Mouse (Mus musculus): ENCODE results near the gene Cdc34. TPM values are rescaled to one million over a fixed set of nuclear protein-coding genes. Genes with fewer than 3 reads are reported as not detected.

The Cdc34 gene
- total RNA-seq, 1 experiment, result 507 TPM

GRCm38 (mm10) chr10:79716988-79717355 is 35.0 kb downstream of the Cdc34 start:
- in situ Hi-C loops (cut with MboI; ENCODE audit: low sequenced_read_pairs in 2 of 2, unreplicated experiment in 2 of 2), result no loop called here
- H3K9me3 ChIP-seq (ENCODE audit: control insufficient read depth, insufficient read depth, low read depth, low read length), result no peaks in the 10 kb centered on the region
- DNase-seq (ENCODE audit: low read depth, low spot score), result no peak
- TF ChIP-seq ZNF384 (IDR thresholded peaks at IDR 0.05; ENCODE audit: low read depth, low read length), result no peak
- no peak for TF ChIP-seq ZC3H11A (IDR thresholded peaks at IDR 0.05; ENCODE audit: borderline replicate concordance, low read depth, low read length)
- no peak for TF ChIP-seq HCFC1 (IDR thresholded peaks at IDR 0.05; ENCODE audit: borderline replicate concordance, insufficient read depth, low read length)
- no peak for TF ChIP-seq CHD2 (IDR thresholded peaks at IDR 0.05; ENCODE audit: low read depth, low read length)
- H3K27ac ChIP-seq (ENCODE audit: insufficient read depth, low read depth, low read length, poor library complexity, severe bottlenecking), result no peak overlapping the region
- H3K4me1 ChIP-seq (ENCODE audit: control insufficient read depth in 2 of 2, insufficient read depth in 2 of 2, low read length in 2 of 2, poor library complexity in 1 of 2), result peaks cover 0 to 6% of the 10 kb centered on the region in 2 experiments; a peak in 1 of 4 replicates
- H3K4me3 ChIP-seq (ENCODE audit: insufficient read depth in 1 of 2, low read depth in 1 of 2, low read length in 2 of 2, poor library complexity in 1 of 2, severe bottlenecking in 1 of 2), result peak overlapping the region; percentile 63 to 79
- H3K9ac ChIP-seq (ENCODE audit: insufficient read depth, low read depth, low read length, poor library complexity, severe bottlenecking), result peak overlapping the region; percentile 68
- H3K36me3 ChIP-seq (ENCODE audit: control insufficient read depth, insufficient read depth, low read length, poor library complexity, severe bottlenecking), result no peaks in the 10 kb centered on the region; the same call in 1 of the 2 replicates

DNA sequence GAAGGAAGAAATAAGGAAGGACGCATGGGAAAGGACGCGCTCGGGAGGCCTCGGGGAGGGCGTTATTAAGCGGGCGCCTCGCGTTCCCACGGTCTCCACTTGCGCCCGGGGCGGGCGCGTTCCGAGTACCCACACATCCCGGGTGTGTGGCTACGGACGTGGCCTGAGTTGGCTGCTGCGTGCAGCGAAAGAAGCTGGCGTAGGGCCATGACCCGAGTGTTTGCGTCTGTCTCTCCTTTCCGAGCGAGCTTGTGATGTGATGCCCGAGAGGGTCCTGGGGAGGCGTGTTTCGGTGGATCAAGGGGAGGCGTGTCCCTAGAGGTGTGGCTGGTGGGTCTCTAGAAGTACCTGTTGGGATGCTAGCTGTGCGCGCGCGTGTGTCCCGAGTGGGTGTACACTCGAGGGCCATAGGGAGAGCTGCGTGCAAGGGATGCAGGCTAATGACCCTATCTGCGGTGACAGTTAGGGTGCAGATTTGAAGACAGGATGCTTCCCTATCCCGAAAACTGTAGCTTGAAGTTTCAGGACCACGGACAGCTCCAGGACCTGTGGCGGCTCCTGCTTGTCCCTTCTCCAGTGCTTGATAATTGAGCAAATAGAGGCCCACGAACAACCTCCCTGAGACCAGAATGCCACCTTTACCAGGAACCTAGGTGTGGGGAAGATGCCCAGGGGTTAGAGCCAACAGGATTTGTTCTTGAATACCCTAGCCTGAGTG is 35.8 kb downstream of the Cdc34 start:
- Histone ChIP-seq H3K9me3 (ENCODE audit: control insufficient read depth, insufficient read depth, low read depth, low read length) (no peaks in the 10 kb centered on the region), H3K4me1 (ENCODE audit: control insufficient read depth in 2 of 2, insufficient read depth in 2 of 2, low read length in 2 of 2, poor library complexity in 1 of 2) (peaks cover 0 to 6% of the 10 kb centered on the region in 2 experiments; a peak in 1 of 4 replicates), H3K4me3 (ENCODE audit: insufficient read depth in 1 of 2, low read depth in 1 of 2, low read length in 2 of 2, poor library complexity in 1 of 2, severe bottlenecking in 1 of 2) (peak overlapping the region; percentile 63 to 79), H3K27ac (ENCODE audit: insufficient read depth, low read depth, low read length, poor library complexity, severe bottlenecking) (no peak overlapping the region), H3K36me3 (ENCODE audit: control insufficient read depth, insufficient read depth, low read length, poor library complexity, severe bottlenecking) (no peaks in the 10 kb centered on the region), H3K9ac (ENCODE audit: insufficient read depth, low read depth, low read length, poor library complexity, severe bottlenecking) (no peak overlapping the region)
- in situ Hi-C loops (cut with MboI; ENCODE audit: low sequenced_read_pairs in 2 of 2, unreplicated experiment in 2 of 2), result no loop called here
- peak; percentile 84 for DNase-seq (ENCODE audit: low read depth, low spot score)
- TF ChIP-seq ZC3H11A (IDR thresholded peaks at IDR 0.05; ENCODE audit: borderline replicate concordance, low read depth, low read length) (no peak), CHD2 (IDR thresholded peaks at IDR 0.05; ENCODE audit: low read depth, low read length) (no peak), MAFK (IDR thresholded peaks at IDR 0.05; ENCODE audit: insufficient read depth, low read depth, low read length) (no peak), ZNF384 (IDR thresholded peaks at IDR 0.05; ENCODE audit: low read depth, low read length) (no peak), HCFC1 (IDR thresholded peaks at IDR 0.05; ENCODE audit: borderline replicate concordance, insufficient read depth, low read length) (no peak)

GRCm38 (mm10) chr10:79721089-79721488 is 39.1 kb downstream of the Cdc34 start:
- no peaks in the 10 kb centered on the region for H3K36me3 ChIP-seq (ENCODE audit: control insufficient read depth, insufficient read depth, low read length, poor library complexity, severe bottlenecking)
- H3K9ac ChIP-seq (ENCODE audit: insufficient read depth, low read depth, low read length, poor library complexity, severe bottlenecking), result no peak overlapping the region
- no peak overlapping the region for H3K4me3 ChIP-seq (ENCODE audit: insufficient read depth in 1 of 2, low read depth in 1 of 2, low read length in 2 of 2, poor library complexity in 1 of 2, severe bottlenecking in 1 of 2)
- H3K4me1 ChIP-seq (ENCODE audit: control insufficient read depth in 2 of 2, insufficient read depth in 2 of 2, low read length in 2 of 2, poor library complexity in 1 of 2), result peaks cover 0 to 8% of the 10 kb centered on the region in 2 experiments; a peak in 1 of 4 replicates
- no peaks in the 10 kb centered on the region for H3K9me3 ChIP-seq (ENCODE audit: control insufficient read depth, insufficient read depth, low read depth, low read length)
- H3K27ac ChIP-seq (ENCODE audit: insufficient read depth, low read depth, low read length, poor library complexity, severe bottlenecking), result no peak overlapping the region
- in situ Hi-C loops (cut with MboI; ENCODE audit: low sequenced_read_pairs in 2 of 2, unreplicated experiment in 2 of 2), result no loop called here
- TF ChIP-seq ZC3H11A (IDR thresholded peaks at IDR 0.05; ENCODE audit: borderline replicate concordance, low read depth, low read length), result no peak
- no peak for TF ChIP-seq HCFC1 (IDR thresholded peaks at IDR 0.05; ENCODE audit: borderline replicate concordance, insufficient read depth, low read length)
- TF ChIP-seq MAFK (IDR thresholded peaks at IDR 0.05; ENCODE audit: insufficient read depth, low read depth, low read length), result no peak
- TF ChIP-seq CHD2 (IDR thresholded peaks at IDR 0.05; ENCODE audit: low read depth, low read length), result no peak
- no peak for TF ChIP-seq ZNF384 (IDR thresholded peaks at IDR 0.05; ENCODE audit: low read depth, low read length)
- DNase-seq (ENCODE audit: low read depth, low spot score), result no peak

- no peak overlapping the region for H3K27ac ChIP-seq (ENCODE audit: insufficient read depth, low read depth, low read length, poor library complexity, severe bottlenecking)
- no peak overlapping the region for H3K4me3 ChIP-seq (ENCODE audit: insufficient read depth in 1 of 2, low read depth in 1 of 2, low read length in 2 of 2, poor library complexity in 1 of 2, severe bottlenecking in 1 of 2)
- H3K9me3 ChIP-seq (ENCODE audit: control insufficient read depth, insufficient read depth, low read depth, low read length), result no peaks in the 10 kb centered on the region
- in situ Hi-C loops (cut with MboI; ENCODE audit: low sequenced_read_pairs in 2 of 2, unreplicated experiment in 2 of 2), result no loop called here
- peaks cover 0 to 3% of the 10 kb centered on the region in 2 experiments; a peak in 1 of 4 replicates for H3K4me1 ChIP-seq (ENCODE audit: control insufficient read depth in 2 of 2, insufficient read depth in 2 of 2, low read length in 2 of 2, poor library complexity in 1 of 2)
- TF ChIP-seq ZNF384 (IDR thresholded peaks at IDR 0.05; ENCODE audit: low read depth, low read length), result no peak
- TF ChIP-seq CHD2 (IDR thresholded peaks at IDR 0.05; ENCODE audit: low read depth, low read length), result no peak
- no peak for TF ChIP-seq ZC3H11A (IDR thresholded peaks at IDR 0.05; ENCODE audit: borderline replicate concordance, low read depth, low read length)
- no peak for TF ChIP-seq MAFK (IDR thresholded peaks at IDR 0.05; ENCODE audit: insufficient read depth, low read depth, low read length)
- no peak for TF ChIP-seq HCFC1 (IDR thresholded peaks at IDR 0.05; ENCODE audit: borderline replicate concordance, insufficient read depth, low read length)
- H3K36me3 ChIP-seq (ENCODE audit: control insufficient read depth, insufficient read depth, low read length, poor library complexity, severe bottlenecking), result no peaks in the 10 kb centered on the region
- no peak overlapping the region for H3K9ac ChIP-seq (ENCODE audit: insufficient read depth, low read depth, low read length, poor library complexity, severe bottlenecking)
- no peak for DNase-seq (ENCODE audit: low read depth, low spot score)
Measured at GRCm38 (mm10) chr10:79723047-79723446, 41.1 kb downstream of the Cdc34 start.

All from ES-E14 (cell line).